Mouse (Mus musculus): ENCODE data around the gene Ndufa5. TPM values are rescaled to one million over a fixed set of nuclear protein-coding genes. Genes with fewer than 3 reads are reported as not detected.

Ndufa5 gene
- 274 and 277 TPM in 2 replicates for polyA plus RNA-seq (2016; fragmentation: Nextera tagmentation; extraction: Ambion mirVana)

DNA sequence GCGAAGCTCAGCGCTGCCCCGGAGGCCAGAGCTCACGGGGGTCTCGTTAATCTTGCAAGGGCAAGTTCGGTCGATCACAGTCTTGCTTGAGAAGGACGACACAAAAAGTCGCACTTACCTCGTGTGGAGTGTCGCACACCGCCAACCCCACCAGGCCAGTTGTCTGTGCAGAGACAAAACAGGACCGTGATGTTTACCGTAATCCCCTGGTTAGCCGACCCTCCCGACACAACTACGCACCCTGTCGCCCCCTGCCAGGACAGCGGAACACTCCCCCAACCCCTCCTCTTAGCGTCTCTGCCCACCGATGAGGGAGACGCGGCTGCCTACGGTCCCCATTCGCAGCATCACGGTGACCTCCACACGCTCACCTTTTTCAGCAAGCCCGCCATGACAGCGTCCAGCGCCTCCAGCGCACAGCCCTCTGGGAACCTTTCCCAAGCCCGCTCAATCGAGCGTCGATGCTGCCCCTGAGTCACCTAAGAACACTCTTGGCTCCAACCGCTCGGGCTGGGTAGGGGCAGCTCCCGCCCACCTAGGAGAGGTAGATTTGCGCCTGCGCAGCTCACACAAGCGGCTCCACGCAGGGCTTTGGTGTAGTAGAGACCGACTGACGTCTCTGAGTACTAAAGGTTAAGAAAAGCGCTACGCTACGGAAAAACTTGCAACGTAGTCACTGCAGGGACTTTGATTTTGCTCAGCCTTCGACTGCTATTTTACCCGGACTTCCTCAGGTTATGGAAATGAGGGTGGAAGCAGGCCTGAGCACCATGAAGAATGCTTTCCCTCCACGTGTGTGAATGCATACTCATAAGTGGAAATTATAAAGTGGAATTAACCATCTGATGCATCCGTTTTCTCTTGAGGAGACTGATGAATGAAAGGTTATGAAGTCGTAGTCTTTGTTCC, at the start of gene Ndufa5:
Ndufa5 (minus strand) TSS at position 859 of the 909 bp plus-strand sequence.
- Histone ChIP-seq H3K36me3 (peaks cover 23% of the 10 kb centered on the region), H3K27me3 (replicated peaks) (no peaks in the 10 kb centered on the region), H3K4me2 (peak within 1 kb of the TSS; percentile 81), H3K9me3 (replicated peaks) (no peaks in the 10 kb centered on the region), H3K27ac (peak within 1 kb of the TSS; percentile 56), H3K9ac (peak within 1 kb of the TSS; percentile 80), H3K4me3 (peak within 1 kb of the TSS; percentile 87), H3K4me1 (peaks cover 24% of the 10 kb centered on the region)
- peak; percentile 99 for ATAC-seq
- WGBS (ENCODE audit: insufficient replicate concordance): under 1% methylated on average over 52 of the region's 53 CpGs

DNA sequence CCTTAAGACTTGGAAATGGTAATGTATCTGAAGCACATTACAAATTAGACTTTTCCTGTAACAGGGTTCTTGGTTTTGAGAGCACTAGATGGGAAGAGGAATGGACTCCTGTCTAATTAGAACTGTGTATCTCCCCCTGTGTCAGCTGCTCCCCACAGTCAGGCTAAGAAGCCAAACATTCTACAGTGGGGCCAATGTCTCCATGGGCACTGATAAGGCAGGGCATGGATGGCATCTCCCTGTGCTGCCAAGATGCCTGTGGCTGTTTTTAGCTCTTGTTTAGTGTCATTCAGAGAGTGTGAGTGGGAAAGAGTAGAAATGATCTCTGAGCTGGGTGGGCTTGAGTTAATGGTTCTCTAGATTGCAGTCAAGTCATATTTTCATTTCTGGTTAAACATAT, 45.5 kb upstream of the Ndufa5 start:
- Histone ChIP-seq H3K27me3 (replicated peaks) (no peaks in the 10 kb centered on the region), H3K9me3 (replicated peaks) (no peaks in the 10 kb centered on the region), H3K4me1 (no peaks in the 10 kb centered on the region), H3K36me3 (no peaks in the 10 kb centered on the region), H3K4me3 (no peak overlapping the region), H3K4me2 (no peak overlapping the region), H3K27ac (no peak overlapping the region), H3K9ac (no peak overlapping the region)
- no peak for ATAC-seq

DNA sequence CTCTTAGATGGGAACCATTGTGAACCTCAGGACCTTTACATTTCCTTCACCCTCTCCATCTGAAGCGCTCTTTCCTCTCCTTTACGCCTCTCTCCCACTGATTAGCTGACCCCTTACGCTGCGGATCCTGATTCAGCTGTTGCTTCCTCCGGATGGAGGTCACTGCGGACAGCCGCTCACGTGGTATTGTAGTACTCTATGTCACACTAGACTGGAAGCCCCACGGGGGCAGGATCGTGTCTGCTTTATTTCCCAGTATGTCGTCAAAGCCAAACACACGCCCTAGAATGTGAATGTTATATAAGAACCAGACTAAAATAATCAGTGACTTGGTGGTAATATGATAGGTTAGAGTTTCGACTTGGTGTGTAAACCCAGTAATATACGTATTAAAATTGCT, 44.6 kb upstream of the Ndufa5 start:
- no peaks in the 10 kb centered on the region for H3K4me1 ChIP-seq
- H3K27me3 ChIP-seq (replicated peaks): no peaks in the 10 kb centered on the region
- 80% methylated on average over 14 of the region's 14 CpGs for WGBS (ENCODE audit: insufficient replicate concordance)
- H3K4me2 ChIP-seq: no peak overlapping the region
- ATAC-seq: no peak
- no peak overlapping the region for H3K4me3 ChIP-seq
- H3K27ac ChIP-seq: no peak overlapping the region
- H3K9ac ChIP-seq: no peak overlapping the region
- H3K36me3 ChIP-seq: no peaks in the 10 kb centered on the region
- no peaks in the 10 kb centered on the region for H3K9me3 ChIP-seq (replicated peaks)

DNA sequence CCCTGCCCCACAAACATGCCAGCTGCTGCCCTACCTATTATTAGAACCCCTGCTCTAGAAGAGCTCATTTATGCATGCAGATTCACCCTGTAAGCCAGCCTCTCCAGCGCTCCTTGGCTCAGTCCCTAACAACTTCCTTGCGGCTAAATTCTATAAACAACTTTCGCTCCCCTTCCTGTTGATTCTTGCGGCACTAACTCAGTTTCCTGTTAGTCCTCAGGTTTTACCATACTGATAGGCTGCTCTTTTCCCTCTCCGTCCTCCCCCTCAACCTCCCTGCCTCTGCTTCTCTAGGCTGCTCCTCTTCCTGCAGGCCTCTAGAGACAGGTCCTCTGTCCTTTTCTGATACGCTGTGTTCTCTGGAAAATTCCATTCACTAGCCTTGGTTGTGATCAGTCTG, 43.3 kb upstream of the Ndufa5 start:
- Histone ChIP-seq H3K27ac (peak overlapping the region; percentile 25; the same call in 1 of the 2 replicates), H3K9me3 (replicated peaks) (no peaks in the 10 kb centered on the region), H3K4me1 (no peaks in the 10 kb centered on the region), H3K4me2 (no peak overlapping the region), H3K27me3 (replicated peaks) (no peaks in the 10 kb centered on the region), H3K9ac (no peak overlapping the region), H3K36me3 (no peaks in the 10 kb centered on the region), H3K4me3 (no peak overlapping the region)
- ATAC-seq: peak; percentile 42; the same call in 1 of the 2 replicates
- 41% methylated on average over 6 of the region's 6 CpGs for WGBS (ENCODE audit: insufficient replicate concordance)

DNA sequence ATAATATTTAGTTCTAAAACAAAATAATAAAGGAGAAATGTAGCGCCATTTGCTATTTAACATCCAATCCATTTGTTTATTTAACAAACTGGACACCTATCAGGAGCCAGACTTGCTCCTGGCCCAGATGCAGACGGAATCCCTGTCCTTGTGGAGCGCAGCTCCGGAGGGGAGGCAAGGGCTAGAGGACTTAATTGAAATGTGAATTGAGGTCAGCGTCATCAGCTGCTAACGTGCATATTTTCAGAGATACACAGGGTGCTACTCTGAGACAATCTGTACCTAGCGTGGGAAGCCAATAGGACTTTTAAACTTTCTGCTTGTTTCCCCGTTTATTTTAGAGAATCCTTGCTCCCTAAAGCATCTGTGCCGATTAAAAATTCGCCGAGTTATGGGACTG, 42.5 kb upstream of the Ndufa5 start:
- Histone ChIP-seq H3K4me3 (no peak overlapping the region), H3K4me1 (no peaks in the 10 kb centered on the region), H3K9ac (no peak overlapping the region), H3K27me3 (replicated peaks) (no peaks in the 10 kb centered on the region), H3K36me3 (no peaks in the 10 kb centered on the region), H3K9me3 (replicated peaks) (no peaks in the 10 kb centered on the region), H3K4me2 (no peak overlapping the region), H3K27ac (no peak overlapping the region)
- no peak for ATAC-seq
- 69% methylated on average over 11 of the region's 11 CpGs for WGBS (ENCODE audit: insufficient replicate concordance)

DNA sequence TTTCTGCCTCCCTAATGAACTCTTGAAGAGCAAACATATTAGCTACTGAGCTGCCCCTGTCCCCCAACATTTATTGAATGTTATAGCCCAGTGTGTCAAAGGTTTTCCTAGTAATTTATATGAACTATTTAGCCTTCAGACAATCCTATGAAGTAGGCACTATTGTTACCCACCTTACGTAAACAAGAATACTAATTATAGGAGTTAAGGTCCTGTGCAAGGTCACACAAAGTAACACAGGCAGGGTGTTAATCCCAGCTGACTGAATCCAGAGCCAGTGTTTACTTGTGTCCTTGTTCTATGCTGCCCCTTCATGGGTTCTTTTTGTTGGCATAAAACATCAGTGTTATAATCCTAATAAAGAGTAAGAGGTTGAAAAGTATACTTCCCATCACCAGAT, 41.9 kb upstream of the Ndufa5 start:
- Histone ChIP-seq H3K4me3 (no peak overlapping the region), H3K9ac (no peak overlapping the region), H3K9me3 (replicated peaks) (no peaks in the 10 kb centered on the region), H3K4me2 (no peak overlapping the region), H3K27ac (no peak overlapping the region), H3K27me3 (replicated peaks) (no peaks in the 10 kb centered on the region), H3K36me3 (no peaks in the 10 kb centered on the region), H3K4me1 (no peaks in the 10 kb centered on the region)
- ATAC-seq: no peak
- 79% methylated on average over 1 of the region's 1 CpGs for WGBS (ENCODE audit: insufficient replicate concordance)

DNA sequence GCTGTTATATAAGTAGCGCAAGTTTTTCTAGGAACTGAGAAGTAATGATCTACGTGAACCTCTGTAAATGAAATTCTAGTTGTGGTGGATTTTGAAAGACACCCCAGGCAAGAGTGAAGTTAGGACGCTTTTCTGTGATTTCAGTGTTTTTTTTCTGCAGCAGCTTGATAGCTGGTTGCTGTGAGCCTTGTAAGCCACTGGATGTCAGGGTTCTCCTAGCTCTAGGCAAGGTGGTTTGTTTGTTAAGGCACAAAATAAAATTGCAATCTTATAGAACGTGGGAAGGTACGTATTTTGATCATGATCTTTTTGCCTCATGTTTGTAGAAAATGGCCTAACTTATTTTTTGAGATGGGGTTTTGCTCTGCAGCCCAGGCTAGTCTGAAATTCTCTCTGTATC, 41.1 kb upstream of the Ndufa5 start:
- H3K4me3 ChIP-seq: no peak overlapping the region
- no peaks in the 10 kb centered on the region for H3K27me3 ChIP-seq (replicated peaks)
- no peaks in the 10 kb centered on the region for H3K4me1 ChIP-seq
- H3K36me3 ChIP-seq: no peaks in the 10 kb centered on the region
- no peak overlapping the region for H3K4me2 ChIP-seq
- 66% methylated on average over 5 of the region's 5 CpGs for WGBS (ENCODE audit: insufficient replicate concordance)
- no peak overlapping the region for H3K9ac ChIP-seq
- no peaks in the 10 kb centered on the region for H3K9me3 ChIP-seq (replicated peaks)
- no peak for ATAC-seq
- H3K27ac ChIP-seq: no peak overlapping the region

DNA sequence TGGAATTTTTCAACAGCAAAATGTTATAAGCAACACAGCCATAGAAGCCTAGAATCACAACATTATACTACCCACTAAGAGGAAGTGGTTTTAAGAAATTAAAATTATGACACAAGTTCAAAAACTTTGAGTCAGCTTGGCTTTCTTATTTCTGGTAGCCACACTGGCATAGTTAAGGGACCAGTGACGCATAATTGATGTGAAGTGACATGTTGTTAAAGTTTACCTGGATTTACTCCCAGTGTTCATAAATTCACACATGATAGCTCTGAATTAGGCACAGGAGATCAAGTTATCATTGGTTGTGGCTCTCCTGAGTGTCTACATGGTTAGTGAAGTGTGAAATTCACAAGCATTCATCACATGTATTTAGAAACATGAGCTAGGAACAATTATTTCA, 37.1 kb upstream of the Ndufa5 start:
- Histone ChIP-seq H3K9me3 (replicated peaks) (no peaks in the 10 kb centered on the region), H3K27me3 (replicated peaks) (no peaks in the 10 kb centered on the region), H3K4me2 (no peak overlapping the region), H3K27ac (no peak overlapping the region), H3K4me1 (no peaks in the 10 kb centered on the region), H3K36me3 (no peaks in the 10 kb centered on the region), H3K9ac (no peak overlapping the region), H3K4me3 (no peak overlapping the region)
- ATAC-seq: no peak
- 80% methylated on average over 1 of the region's 1 CpGs for WGBS (ENCODE audit: insufficient replicate concordance)

DNA sequence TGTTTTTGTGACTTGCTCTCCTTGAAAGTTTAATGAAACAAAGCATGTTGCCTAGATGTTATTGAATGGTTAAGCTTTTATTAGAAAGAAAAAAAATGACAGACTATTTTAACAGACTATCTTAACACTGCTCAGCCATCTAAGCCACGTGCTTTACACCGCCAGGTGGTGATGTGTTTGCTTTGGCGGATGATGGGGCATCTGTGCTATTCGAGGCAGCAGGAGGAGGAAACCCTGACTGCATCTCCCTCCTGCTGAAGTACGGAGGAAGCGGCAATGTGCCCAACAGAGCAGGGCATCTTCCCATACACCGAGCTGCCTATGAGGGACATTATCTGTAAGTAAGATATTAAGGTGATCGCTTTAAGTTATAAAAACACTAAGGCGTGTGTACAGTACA, 36.3 kb upstream of the Ndufa5 start:
- Histone ChIP-seq H3K4me1 (no peaks in the 10 kb centered on the region), H3K36me3 (no peaks in the 10 kb centered on the region), H3K27ac (no peak overlapping the region), H3K4me2 (no peak overlapping the region), H3K9ac (no peak overlapping the region), H3K27me3 (replicated peaks) (no peaks in the 10 kb centered on the region), H3K4me3 (no peak overlapping the region), H3K9me3 (replicated peaks) (no peaks in the 10 kb centered on the region)
- no peak for ATAC-seq
- 61% methylated on average over 9 of the region's 9 CpGs for WGBS (ENCODE audit: insufficient replicate concordance)

DNA sequence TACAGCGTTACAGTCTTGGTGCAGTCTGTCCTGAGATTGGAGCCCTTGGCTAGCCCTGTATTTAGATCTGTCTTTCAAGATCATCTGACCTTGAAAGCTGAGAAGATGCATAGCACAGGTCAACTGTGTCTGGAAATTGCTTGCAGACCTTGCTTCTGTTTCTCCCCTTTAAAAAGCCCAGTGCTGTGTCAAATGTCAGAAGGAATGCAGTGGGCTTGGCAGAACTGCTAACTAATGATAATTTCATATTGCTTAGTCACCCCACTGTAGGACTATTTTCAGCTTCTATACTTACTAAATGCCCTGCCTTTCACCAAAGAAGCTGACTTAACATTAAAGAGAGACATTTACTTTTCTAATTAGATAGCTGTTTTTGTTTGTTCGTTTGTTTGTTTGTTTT, 27.7 kb upstream of the Ndufa5 start:
- Histone ChIP-seq H3K27me3 (replicated peaks) (no peaks in the 10 kb centered on the region), H3K36me3 (no peaks in the 10 kb centered on the region), H3K4me1 (no peaks in the 10 kb centered on the region), H3K4me2 (no peak overlapping the region), H3K9ac (no peak overlapping the region), H3K27ac (no peak overlapping the region), H3K9me3 (replicated peaks) (no peaks in the 10 kb centered on the region), H3K4me3 (no peak overlapping the region)
- ATAC-seq: no peak
- WGBS (ENCODE audit: insufficient replicate concordance): 57% methylated on average over 2 of the region's 2 CpGs

DNA sequence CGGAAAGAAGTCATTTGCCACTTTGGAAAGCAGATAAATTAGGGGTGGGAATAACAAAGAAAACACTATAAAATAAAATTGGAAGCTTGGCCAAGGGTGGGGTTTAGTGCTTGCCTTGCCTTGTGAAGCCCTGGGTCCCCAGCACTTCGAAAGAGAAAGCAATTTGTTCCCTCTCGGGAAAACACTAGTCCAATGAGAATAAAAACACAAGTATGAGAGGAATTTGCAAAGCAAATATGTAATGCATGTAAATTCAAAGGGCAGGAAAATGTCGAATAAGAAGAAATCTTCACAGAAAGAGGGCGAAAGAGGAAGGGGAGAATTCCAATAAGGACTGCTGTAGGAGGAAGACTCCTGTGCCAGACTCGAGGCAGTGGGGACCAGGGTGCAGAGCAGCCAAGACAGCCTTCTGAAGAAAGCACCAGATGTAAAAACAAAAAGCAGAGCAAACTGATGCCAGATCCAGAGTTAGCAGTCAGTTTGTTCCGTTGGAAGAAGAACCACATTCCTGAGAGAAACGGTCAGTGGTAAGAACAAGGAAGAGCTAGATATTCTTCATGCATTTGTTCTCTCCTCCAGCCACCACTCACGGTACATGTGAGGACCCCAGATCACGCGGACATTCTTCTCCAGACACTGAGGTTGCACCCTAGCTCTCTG, 26.7 kb upstream of the Ndufa5 start:
- Histone ChIP-seq H3K27ac (no peak overlapping the region), H3K4me1 (no peaks in the 10 kb centered on the region), H3K27me3 (replicated peaks) (no peaks in the 10 kb centered on the region), H3K4me2 (no peak overlapping the region), H3K9me3 (replicated peaks) (no peaks in the 10 kb centered on the region), H3K9ac (no peak overlapping the region), H3K36me3 (no peaks in the 10 kb centered on the region), H3K4me3 (no peak overlapping the region)
- WGBS (ENCODE audit: insufficient replicate concordance): 60% methylated on average over 11 of the region's 11 CpGs
- no peak for ATAC-seq

DNA sequence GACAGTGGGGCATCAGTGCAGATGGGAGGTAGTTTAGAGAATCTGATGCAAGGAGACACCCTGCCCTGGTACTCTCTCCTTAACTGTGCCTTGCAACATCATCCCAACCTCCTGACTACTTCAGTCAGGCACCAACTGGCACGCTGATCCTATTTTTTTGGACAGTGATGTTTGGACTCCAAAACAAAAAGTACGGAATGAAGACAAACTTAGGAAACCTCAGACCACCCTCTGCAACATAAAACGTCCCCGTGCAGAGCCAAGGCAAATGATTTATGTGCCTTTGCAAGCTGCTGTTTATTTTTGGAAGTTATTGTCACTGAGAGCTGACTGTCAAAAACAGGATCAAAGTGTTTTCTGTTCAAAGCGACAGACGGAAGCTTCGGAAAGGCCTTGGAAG, 24.2 kb upstream of the Ndufa5 start:
- Histone ChIP-seq H3K4me3 (no peak overlapping the region), H3K27ac (no peak overlapping the region), H3K36me3 (no peaks in the 10 kb centered on the region), H3K4me2 (no peak overlapping the region), H3K9me3 (replicated peaks) (no peaks in the 10 kb centered on the region), H3K4me1 (no peaks in the 10 kb centered on the region), H3K9ac (no peak overlapping the region), H3K27me3 (replicated peaks) (no peaks in the 10 kb centered on the region)
- no peak for ATAC-seq
- 53% methylated on average over 7 of the region's 7 CpGs for WGBS (ENCODE audit: insufficient replicate concordance)
